Mouse (Mus musculus): ENCODE measurements at regions not wholly inside any gene's neighbourhood (a gene's known extent, or its start where the extent isn't known, plus 50 kb on each side); places are given as distances from the start of the nearest gene placed in this dataset.
"Not testable (repeated sequence)": the region's sequence is repeated elsewhere in the genome, so short reads cannot be mapped to it uniquely, and the experiment has no call there.

DNA sequence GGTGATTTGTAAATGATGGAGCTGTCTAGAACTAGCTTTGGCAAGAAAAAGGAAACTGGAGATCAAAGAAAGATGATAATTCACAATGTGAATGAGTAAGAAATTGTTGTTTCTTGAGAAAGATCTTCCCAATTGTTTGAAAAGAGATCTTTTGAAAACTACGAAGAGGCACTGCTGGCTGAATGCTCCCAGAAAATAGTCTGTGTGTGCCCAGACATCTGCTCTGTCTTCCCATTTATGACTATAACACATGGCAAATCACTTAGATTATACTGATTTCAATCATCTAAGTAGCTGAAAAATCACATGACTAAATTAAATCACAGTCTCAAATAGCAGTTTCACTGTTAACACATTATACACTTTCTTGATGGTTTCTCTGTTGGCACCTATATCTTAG, 434.2 kb upstream of the Sema6d start:
- no peak for DNase-seq

DNA sequence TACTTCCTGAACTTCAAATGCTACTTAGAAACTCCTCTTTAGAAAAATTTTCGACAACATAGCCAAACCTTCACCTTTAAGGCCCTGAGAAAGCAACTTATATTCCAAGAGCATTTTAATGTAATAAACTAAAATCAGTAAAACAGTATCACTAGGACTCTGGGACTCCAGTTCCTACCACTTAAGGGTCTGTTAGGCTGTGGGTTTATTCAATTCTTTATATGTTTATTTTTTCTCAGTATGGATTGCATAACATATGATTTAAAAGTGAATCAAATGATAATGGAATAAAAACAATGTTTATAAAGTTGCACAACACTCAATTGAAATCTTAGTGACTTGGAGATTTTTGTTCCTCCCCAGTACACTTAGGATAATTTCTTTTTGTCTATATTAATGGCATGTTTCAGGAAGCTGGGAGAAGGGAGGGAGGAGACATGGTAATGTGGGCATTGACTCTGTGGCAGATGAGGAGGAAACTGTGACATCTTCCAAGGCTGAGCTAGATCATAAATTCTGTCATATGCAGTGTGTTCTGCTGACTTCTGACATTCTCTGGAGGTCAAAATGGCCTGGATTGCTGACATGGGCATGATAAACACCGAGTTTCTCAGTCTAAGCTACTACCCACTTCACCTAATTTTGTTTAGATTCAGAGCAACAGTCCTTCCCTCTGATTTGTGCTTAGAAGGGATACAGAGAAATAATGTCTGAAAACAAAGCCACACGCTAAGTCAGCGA, 401.3 kb upstream of the Sema6d start:
- no peak for DNase-seq

DNA sequence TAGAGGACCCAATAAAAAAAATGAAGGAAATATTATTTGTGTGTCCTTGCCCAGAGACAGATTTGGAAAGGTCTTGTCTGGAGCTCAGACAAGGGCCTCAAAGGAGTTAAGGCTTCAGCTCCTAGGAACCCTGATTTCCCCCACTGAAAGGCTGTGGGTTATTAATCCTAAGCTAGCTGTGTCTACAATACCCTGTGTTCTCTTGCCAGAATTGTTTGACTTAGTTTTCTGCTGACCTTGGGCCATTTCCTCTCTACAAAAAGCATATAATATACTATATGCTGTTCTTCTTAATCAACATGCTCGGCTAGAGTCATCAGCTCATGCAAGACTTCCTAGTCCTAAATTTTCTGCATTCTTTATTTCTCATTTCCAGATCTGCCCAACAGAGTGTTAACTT, 400.0 kb upstream of the Sema6d start:
- DNase-seq = no peak

DNA sequence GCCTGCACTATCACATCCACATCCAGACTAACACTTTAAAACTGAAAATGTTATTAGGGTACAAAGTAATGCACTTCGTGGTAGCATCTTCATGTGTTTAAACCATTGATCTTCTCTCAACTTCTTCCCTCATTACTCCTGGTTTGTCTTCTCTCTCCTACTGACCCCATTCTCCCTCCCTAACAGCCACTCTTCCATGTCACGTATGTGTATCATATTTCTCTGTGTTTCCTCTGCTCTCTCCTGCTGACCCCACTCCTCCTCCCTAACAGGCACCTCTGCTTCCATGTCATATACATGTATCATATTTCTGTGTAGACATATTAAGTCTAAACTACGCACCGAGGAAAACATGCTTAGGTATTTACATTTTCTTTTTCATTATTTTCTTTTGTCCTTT, 350.1 kb upstream of the Sema6d start:
- no peak for DNase-seq

DNA sequence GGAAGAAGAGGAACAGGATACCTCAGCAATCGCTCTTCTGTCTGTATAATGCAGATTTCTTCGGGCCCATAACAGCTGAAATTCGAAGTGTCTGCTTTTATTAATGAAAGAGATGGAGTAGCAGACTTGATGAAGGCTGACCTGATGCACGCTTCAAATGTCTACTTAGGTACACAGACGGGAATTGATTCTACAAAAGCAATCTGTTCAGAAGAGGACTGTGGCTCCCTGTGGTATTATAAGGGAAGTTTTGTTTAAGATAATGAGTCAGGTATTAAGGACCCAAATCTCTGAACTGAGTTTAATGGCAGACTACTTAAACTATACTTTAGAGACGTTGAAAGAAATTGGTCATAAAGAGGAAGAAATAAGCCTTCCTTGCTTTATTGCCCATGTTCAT, 349.2 kb upstream of the Sema6d start:
- DNase-seq = no peak

DNA sequence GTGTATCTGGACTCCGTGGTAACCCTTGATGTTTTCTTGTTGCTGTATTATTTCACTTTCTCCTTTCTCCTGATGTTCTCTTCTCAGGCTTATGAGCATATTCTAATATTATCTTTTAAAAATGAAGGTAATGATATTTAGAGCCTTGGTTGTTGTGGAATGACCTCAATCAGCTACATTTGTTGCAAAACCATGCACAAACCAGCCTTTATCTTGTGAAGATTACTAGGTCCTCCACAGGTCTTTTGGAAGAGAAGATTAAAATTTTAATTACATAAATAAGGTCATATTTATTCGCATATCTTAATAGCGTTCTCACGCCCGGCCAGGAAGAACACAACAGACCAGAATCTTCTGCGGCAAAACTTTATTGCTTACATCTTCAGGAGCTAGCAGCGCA, 335.5 kb upstream of the Sema6d start:
- DNase-seq = no peak

DNA sequence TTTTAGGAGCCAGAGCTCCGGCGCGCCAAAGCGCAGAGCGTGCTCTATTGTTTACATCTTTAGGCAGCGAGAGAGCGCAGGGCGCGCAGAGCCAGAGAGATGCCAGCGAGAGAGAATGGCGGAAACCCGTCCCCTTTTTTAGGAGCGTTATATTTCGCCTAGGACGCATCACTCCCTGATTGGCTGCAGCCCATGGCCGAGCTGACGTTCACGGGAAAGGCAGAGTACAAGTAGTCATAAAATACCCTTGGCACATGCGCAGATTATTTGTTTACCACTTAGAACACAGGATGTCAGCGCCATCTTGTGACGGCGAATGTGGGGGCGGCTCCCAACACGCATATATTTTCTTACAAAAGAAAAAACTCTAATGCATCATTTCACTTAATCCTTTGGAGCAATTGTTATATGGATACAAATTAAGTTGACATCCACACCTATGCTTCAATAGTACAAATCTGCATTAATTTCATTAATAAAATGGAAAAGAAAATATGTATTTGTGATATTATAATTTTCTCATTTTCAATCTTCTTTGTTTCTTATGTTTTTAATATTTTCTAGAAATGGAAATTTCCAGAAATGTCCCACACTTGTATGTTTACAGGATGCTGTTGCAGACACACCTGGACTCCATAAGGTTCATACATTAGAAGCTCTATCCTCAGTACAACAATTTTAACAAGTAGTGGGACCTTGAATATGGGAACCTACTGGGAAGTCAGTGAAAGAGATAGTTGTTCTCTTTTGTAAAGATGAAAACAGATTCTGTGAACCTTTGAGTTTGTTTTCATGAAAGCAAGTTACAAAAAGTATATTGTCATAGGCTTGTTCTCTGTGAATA, 334.9 kb upstream of the Sema6d start:
- not testable (repeated sequence) for DNase-seq

DNA sequence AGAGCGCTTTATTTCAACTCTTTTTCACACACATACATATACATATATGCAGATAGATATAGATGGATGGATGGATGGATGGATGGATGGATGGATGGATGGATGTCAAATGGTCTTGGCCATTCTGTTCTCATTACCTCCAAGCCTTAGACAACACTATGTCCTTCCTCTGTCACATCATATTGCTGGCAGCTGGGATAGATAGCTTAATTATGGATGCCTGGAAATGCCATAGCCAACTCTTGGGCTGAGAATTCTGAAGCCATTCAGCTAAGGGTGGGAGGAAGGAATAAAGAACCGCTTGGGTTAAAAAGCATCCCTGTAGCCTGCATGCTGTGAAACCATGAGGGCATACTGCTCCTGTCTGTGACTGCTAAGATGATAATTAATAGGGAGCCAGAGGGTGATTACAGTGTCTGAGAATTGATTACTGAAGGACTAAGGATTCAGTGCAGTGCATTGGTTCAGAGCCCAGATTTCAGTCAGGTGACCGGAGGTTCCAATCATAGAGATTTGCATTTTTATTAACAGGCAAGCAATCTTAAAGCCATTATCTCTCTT, 290.5 kb upstream of the Sema6d start:
- no peak for DNase-seq

DNA sequence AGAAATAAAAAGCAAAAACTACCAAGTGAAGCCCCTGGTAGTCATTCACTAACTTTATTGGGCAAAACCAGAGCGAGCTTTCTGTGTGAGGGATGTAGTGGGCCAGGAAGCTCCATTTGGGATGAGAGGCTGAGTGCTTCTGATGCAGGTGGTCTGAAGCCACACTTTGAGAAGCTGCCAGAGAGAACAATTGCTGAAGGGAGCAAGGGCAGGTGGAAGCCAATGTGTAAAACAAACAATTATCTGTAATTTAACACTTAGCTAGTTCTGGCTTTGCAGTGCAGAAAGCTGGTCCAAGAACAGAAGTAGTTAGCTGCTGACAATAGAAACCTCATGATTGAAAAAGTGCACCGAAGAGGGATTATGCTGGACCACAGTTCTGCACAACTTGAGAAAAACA, 284.1 kb upstream of the Sema6d start:
- no peak for DNase-seq

DNA sequence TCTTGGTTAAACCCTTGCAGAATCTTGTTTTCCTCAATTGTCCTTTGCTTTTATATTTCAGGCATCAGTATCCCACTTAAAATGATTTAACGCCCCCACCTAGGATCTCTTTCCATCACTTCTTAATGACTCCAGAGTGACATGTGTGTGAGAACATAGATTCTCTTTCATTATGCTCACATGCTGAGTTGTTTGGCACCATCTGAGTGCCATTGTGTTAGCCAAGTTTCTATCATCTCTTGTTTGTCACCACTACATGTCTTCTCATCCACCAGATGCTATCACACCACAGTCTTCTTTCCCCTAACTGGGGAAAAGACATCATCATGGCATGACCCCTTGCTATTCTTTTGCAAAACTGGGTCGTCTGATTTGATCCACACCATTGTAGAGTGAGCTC, 283.4 kb upstream of the Sema6d start:
- DNase-seq = no peak

DNA sequence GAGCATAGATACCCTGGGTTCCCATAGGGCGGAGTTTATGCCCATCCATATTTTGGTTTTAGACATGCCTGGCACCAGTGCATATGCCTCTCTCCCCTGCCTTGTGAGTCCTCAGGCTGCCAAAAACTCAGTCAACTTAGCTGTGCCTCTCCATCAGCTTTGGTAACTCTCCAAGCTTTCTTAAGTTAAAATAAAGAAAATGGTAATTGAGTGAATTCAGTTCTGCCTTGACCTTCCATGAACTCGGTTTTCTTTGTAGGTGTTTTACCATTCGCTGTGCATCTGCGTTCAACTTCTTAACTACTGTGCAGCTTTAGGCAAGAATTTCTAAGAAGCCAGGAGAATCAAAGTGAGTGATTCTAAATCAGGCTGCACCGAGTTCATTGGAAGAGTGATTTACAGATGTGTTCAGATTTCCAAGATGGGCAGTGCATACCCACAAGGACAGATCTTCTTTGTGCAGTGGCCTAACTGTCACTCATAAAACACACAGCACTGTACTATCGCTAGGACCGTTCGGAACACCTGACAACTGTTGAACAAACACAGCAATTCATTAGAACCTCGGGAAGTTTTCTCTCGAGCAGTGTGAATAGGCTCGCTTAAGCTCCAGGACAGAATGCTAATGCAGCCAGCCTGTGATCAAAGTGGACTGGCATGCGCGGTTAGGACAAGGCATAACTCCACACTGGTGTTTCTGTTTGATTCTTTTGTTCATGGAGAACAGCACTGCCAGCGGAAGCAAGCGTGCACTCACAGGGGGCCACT, 276.4 kb upstream of the Sema6d start:
- peak in 1 of 2 experiments; percentile 1 for DNase-seq

DNA sequence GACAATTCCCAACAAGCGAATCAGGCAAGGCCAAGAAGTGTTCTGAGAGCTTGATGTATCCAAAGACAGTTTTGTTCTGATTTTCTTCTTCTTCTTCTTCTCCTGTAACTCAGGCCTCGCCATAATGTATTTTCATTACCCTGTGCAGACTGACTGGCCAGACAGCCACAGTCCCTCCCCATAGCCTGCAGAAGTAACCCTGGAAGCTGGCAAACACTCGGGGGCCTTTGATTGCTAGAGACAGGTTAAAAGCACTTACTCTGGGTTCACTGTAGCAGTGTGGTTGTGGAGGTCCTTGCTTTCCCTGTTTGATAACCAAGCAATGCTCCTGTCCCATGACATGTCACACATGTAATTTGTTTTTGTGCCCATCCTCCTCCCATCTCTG, 275.8 kb upstream of the Sema6d start:
- DNase-seq = no peak

DNA sequence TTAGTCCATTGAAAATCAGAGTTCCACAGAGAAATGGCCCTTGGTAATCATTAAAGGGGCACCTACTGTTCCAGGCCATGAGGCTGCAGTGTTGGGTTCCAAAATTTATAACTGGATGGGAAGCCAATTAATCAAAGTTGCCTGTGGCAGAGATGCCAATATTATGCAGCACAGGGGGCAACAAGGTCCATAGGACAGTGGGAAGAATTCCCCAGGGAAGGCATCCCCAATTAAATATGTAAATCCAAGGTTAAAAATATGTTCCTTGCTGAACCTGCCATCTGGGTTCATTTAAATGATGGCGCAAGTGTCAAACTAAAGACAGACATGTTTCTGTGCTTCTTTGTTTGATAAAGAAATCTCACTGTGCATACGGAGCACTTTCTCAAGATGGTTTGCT, 273.1 kb upstream of the Sema6d start:
- no peak for DNase-seq

DNA sequence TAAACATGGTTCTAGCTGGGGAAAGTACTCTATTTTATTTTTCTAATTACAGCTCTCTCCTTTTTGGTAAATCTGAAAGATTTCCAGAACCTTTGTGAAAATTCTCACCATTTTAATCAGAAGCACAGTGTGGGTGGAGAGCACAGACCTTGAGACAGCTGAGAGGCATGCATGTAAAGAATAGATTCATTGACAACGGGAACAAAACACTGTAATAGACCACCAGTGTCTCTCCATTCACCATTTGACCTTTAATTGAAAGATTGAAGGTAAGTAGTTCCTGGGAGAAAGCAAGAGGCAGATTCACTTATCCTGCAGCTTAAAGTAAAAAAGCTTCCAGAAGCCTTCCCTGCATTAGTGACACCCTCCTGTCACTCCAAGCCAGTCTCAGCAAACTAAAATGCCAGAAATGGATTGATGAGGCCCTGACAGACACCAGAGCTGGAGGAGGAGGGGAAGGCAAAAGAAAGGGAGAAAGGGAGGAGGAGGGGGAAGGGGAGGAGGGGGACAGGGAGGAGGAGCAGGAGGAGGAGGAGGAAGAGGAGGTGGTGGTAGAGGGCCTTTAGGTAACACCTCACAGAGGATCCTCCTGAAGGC, 256.1 kb upstream of the Sema6d start:
- DNase-seq = no peak

All from cerebellum, postnatal 36 days (tissue).